Mouse (Mus musculus) cerebellum, adult 2 months (tissue): ENCODE results near the gene Angptl3.

ENCODE experiments used
- CTCF ChIP-seq: fragments of 200-500 bp; IDR thresholded peaks from 2 replicates; pipeline ENCODE4 v1.5.1; 2011; ENCODE audit warnings: low read depth, mild to moderate bottlenecking, control low read depth, low read length, moderate library complexity, borderline replicate concordance; ENCODE audit not compliant: insufficient read depth
- POLR2A ChIP-seq: fragments of 200-500 bp; IDR thresholded peaks from 2 replicates; pipeline ENCODE4 v1.6.1; 2011; ENCODE audit warnings: low read length, control low read depth, borderline replicate concordance; ENCODE audit not compliant: insufficient read depth

- TF ChIP-seq CTCF: no peak
- no peak for TF ChIP-seq POLR2A
These were observed 25.2 kb upstream of the Angptl3 start for GRCm38 (mm10) chr4:99005574-99005973.
